Mouse (Mus musculus): Measurements from ENCODE around the gene Cacna1e. TPM values are rescaled to one million over a fixed set of nuclear protein-coding genes. Genes with fewer than 3 reads are reported as not detected.

Gene Cacna1e
- total and polyA plus RNA-seq, 3 experiments = not detected

DNA sequence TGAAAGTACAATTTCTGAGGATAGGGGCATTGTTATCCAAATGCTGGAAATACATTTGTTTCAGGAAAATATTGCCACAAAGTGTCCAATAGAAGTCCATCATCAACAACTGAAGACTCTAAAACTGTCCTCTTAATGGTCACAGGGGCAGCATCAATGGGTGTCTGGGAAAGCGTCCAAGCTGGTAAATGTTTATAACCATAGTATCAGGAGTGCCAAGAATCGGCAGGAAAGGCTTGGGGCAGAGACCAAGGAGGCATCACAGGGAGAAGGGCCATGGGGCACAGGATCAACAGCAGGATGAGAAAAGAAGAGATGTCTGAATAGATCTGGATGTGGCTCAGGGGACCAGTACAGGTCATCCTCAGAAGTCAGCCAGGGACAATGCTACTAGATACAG lies 132.2 kb downstream of the Cacna1e start:
- no peaks in the 10 kb centered on the region for H3K36me3 ChIP-seq (ENCODE audit: control insufficient read depth in 1 of 2, insufficient read depth in 2 of 2, low read length in 2 of 2)
- no peaks in the 10 kb centered on the region for H3K4me1 ChIP-seq (ENCODE audit: control insufficient read depth in 1 of 2, insufficient read depth in 2 of 2, low read length in 2 of 2)
- no peaks in the 10 kb centered on the region for H3K9me3 ChIP-seq (replicated peaks; ENCODE audit: insufficient read depth, low read length)
- H3K27me3 ChIP-seq (ENCODE audit: control insufficient read depth in 1 of 2, insufficient read depth in 2 of 2, low read length in 2 of 2) = no peaks in the 10 kb centered on the region; a peak in 1 of 4 replicates
- no peaks in the 10 kb centered on the region for H3K79me2 ChIP-seq (ENCODE audit: control insufficient read depth, insufficient read depth, low read length, poor library complexity)
- TF ChIP-seq ZNF384 (IDR thresholded peaks at IDR 0.05; ENCODE audit: low read depth, low read length) (no peak), JUND (IDR thresholded peaks at IDR 0.05; ENCODE audit: low read depth, low read length) (no peak), MXI1 (IDR thresholded peaks at IDR 0.05; ENCODE audit: low read depth, low read length) (no peak), MYC (IDR thresholded peaks at IDR 0.05; ENCODE audit: low read depth, low read length) (no peak), CTCF (IDR thresholded peaks at IDR 0.05 in 2 of 3, conservative IDR thresholded peaks at IDR 0.05 in 1 of 3; ENCODE audit: control insufficient read depth in 1 of 3, insufficient read depth in 1 of 3, low read depth in 2 of 3, low read length in 3 of 3, poor library complexity in 1 of 3, severe bottlenecking in 1 of 3) (no peak), CHD1 (IDR thresholded peaks at IDR 0.05; ENCODE audit: low read depth, low read length) (no peak), MEF2A (IDR thresholded peaks at IDR 0.05; ENCODE audit: extremely low read depth, insufficient replicate concordance, low read depth, low read length, poor library complexity, severe bottlenecking) (no peak), TCF12 (IDR thresholded peaks at IDR 0.05; ENCODE audit: low read depth, low read length) (no peak)
- no peak for DNase-seq (ENCODE audit: low read depth, low spot score)
- H3K9ac ChIP-seq (ENCODE audit: control insufficient read depth, low read depth, low read length, poor library complexity, severe bottlenecking) = no peak overlapping the region
- no peak overlapping the region for H3K4me3 ChIP-seq (ENCODE audit: control insufficient read depth in 1 of 2, insufficient read depth in 1 of 2, low read depth in 2 of 2, low read length in 2 of 2)
- H3K27ac ChIP-seq (ENCODE audit: control insufficient read depth, low read depth, low read length) = no peak overlapping the region

DNA sequence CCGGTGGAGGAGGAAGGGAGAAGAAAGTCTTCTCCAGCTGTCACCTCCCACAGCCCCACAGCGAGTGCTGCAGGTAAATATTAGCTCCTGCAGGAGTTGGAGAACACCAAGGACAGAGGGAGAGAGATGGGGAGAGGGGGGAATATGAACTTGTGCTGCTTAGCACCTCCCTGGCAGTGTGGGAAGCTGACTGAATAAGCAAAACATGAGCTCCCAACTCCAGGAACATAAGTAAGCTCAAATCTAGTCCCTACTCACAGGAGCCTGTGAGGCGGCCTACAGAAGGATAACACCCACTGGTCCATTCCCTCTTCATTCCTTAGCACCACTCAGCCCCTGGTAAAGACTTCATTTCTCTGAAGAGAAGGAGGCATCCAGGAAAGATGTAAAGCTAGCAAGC lies 135.8 kb downstream of the Cacna1e start:
- H3K27me3 ChIP-seq (ENCODE audit: control insufficient read depth in 1 of 2, insufficient read depth in 2 of 2, low read length in 2 of 2) = no peaks in the 10 kb centered on the region
- no peaks in the 10 kb centered on the region for H3K36me3 ChIP-seq (ENCODE audit: control insufficient read depth in 1 of 2, insufficient read depth in 2 of 2, low read length in 2 of 2)
- no peak for DNase-seq (ENCODE audit: low read depth, low spot score)
- no peak for TF ChIP-seq USF2 (IDR thresholded peaks at IDR 0.05; ENCODE audit: borderline replicate concordance in 1 of 2, insufficient read depth in 1 of 2, low read depth in 1 of 2, low read length in 2 of 2)
- no peak for TF ChIP-seq EP300 (IDR thresholded peaks at IDR 0.05; ENCODE audit: low read depth in 1 of 2, low read length in 2 of 2)
- H3K27ac ChIP-seq (ENCODE audit: control insufficient read depth, low read depth, low read length) = no peak overlapping the region
- H3K4me3 ChIP-seq (ENCODE audit: control insufficient read depth in 1 of 2, insufficient read depth in 1 of 2, low read depth in 2 of 2, low read length in 2 of 2) = no peak overlapping the region
- no peaks in the 10 kb centered on the region for H3K79me2 ChIP-seq (ENCODE audit: control insufficient read depth, insufficient read depth, low read length, poor library complexity)
- H3K4me1 ChIP-seq (ENCODE audit: control insufficient read depth in 1 of 2, insufficient read depth in 2 of 2, low read length in 2 of 2) = no peaks in the 10 kb centered on the region
- H3K9me3 ChIP-seq (replicated peaks; ENCODE audit: insufficient read depth, low read length) = no peaks in the 10 kb centered on the region
- H3K9ac ChIP-seq (ENCODE audit: control insufficient read depth, low read depth, low read length, poor library complexity, severe bottlenecking) = no peak overlapping the region

DNA sequence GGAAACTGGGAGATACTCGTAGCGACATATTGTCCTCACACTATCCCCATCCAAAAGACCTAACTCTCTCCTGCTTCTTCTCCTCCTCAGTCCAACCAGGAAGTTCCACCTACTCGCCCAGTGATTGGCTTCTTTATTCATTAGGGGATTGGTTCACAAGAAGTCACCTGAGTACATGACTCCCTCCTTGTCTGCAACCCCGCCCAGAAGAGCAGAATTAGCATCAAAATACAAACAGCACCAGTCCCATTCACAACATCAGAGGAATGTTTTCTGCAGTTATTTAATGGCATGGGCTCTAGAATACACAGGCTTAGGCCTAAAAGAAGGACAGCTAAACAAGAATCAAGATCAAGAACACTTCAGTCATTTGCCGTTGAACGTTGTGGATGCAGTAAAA lies 139.1 kb downstream of the Cacna1e start:
- no peak overlapping the region for H3K9ac ChIP-seq (ENCODE audit: control insufficient read depth, low read depth, low read length, poor library complexity, severe bottlenecking)
- H3K79me2 ChIP-seq (ENCODE audit: control insufficient read depth, insufficient read depth, low read length, poor library complexity) = no peaks in the 10 kb centered on the region
- TF ChIP-seq ETS1 (IDR thresholded peaks at IDR 0.05; ENCODE audit: low read depth, low read length) (no peak), POLR2AphosphoS2 (IDR thresholded peaks at IDR 0.05; ENCODE audit: low read length) (no peak), HCFC1 (IDR thresholded peaks at IDR 0.05; ENCODE audit: low read depth, low read length) (no peak), ZMIZ1 (IDR thresholded peaks at IDR 0.05; ENCODE audit: low read depth, low read length) (no peak), CHD1 (IDR thresholded peaks at IDR 0.05; ENCODE audit: low read depth, low read length) (no peak), TAL1 (IDR thresholded peaks at IDR 0.05; ENCODE audit: low read length) (no peak), RCOR1 (IDR thresholded peaks at IDR 0.05; ENCODE audit: low read depth, low read length) (no peak), SMC3 (IDR thresholded peaks at IDR 0.05; ENCODE audit: low read depth, low read length) (no peak), BHLHE40 (IDR thresholded peaks at IDR 0.05; ENCODE audit: borderline replicate concordance, low read depth, low read length) (no peak), MAX (IDR thresholded peaks at IDR 0.05; ENCODE audit: low read length) (no peak)
- no peaks in the 10 kb centered on the region for H3K9me3 ChIP-seq (replicated peaks; ENCODE audit: insufficient read depth, low read length)
- no peak overlapping the region for H3K4me3 ChIP-seq (ENCODE audit: control insufficient read depth in 1 of 2, insufficient read depth in 1 of 2, low read depth in 2 of 2, low read length in 2 of 2)
- H3K4me1 ChIP-seq (ENCODE audit: control insufficient read depth in 1 of 2, insufficient read depth in 2 of 2, low read length in 2 of 2) = no peaks in the 10 kb centered on the region
- no peaks in the 10 kb centered on the region for H3K36me3 ChIP-seq (ENCODE audit: control insufficient read depth in 1 of 2, insufficient read depth in 2 of 2, low read length in 2 of 2)
- no peak overlapping the region for H3K27ac ChIP-seq (ENCODE audit: control insufficient read depth, low read depth, low read length)
- DNase-seq (ENCODE audit: low read depth, low spot score) = no peak
- no peaks in the 10 kb centered on the region for H3K27me3 ChIP-seq (ENCODE audit: control insufficient read depth in 1 of 2, insufficient read depth in 2 of 2, low read length in 2 of 2)
